Mouse (Mus musculus) liver, adult 2 months (tissue): ENCODE measurements around the gene Rln3.
A peak's percentile ranks its signal among the peaks of the same experiment; 100 is the strongest.

Experiments used
- CTCF ChIP-seq: fragments of 200-500 bp; IDR thresholded peaks from 2 replicates; pipeline ENCODE4 v1.5.1; 2011; ENCODE audit warnings: low read depth, low read length, control low read depth
- POLR2A ChIP-seq: fragments of 200-500 bp; IDR thresholded peaks from 2 replicates; pipeline ENCODE4 v1.6.1; 2011; ENCODE audit warnings: low read length, control low read depth; ENCODE audit not compliant: insufficient read depth; ENCODE audit errors: extremely low read depth

- TF ChIP-seq POLR2A: peak; percentile 52; the same call in 1 of the 2 replicates
- TF ChIP-seq CTCF: no peak
Observed at GRCm38 (mm10) chr8:84066291-84066930, 21.6 kb upstream of the Rln3 start, which contains the start of gene Rfx1.
